Mouse (Mus musculus) ZHBTc4 (cell line): Measurements from ENCODE around the gene Gprc5d.

ENCODE experiments used
- DNase-seq: peaks from one replicate; pipeline ENCODE4 v3.0.0-alpha.2; 2011; ENCODE audit warnings: low read depth, low spot score

Gene Gprc5d

GRCm38 (mm10) chr6:135068221-135068620 lies 49.9 kb downstream of the Gprc5d start:
- DNase-seq = no peak

GRCm38 (mm10) chr6:135066795-135067445 lies 51.2 kb downstream of the Gprc5d start:
- peak; percentile 89 for DNase-seq

GRCm38 (mm10) chr6:135065236-135065957 lies 52.7 kb downstream of the Gprc5d start, which contains the start of gene Gprc5a:
Gene Gprc5a (plus strand): TSS chr6:135065651.
- DNase-seq = peak; percentile 93

GRCm38 (mm10) chr6:135064621-135065020 lies 53.5 kb downstream of the Gprc5d start:
- peak; percentile 88 for DNase-seq

GRCm38 (mm10) chr6:135060728-135061127 lies 57.4 kb downstream of the Gprc5d start:
- DNase-seq = no peak
